Mouse (Mus musculus) thymus, adult 2 months (tissue): ENCODE data around the gene Klk9.

ENCODE experiments used
- CTCF ChIP-seq: fragments of 200-500 bp; IDR thresholded peaks from 2 replicates; pipeline ENCODE4 v1.5.1; 2012; ENCODE audit warnings: mild to moderate bottlenecking, control low read depth, low read length, moderate library complexity, borderline replicate concordance; ENCODE audit not compliant: control insufficient read depth, poor library complexity, insufficient read depth; ENCODE audit errors: extremely low read depth
- POLR2A ChIP-seq: fragments of 200-500 bp; IDR thresholded peaks from 2 replicates; pipeline ENCODE4 v1.6.1; 2012; ENCODE audit warnings: mild to moderate bottlenecking, low read length, control low read depth, moderate library complexity; ENCODE audit not compliant: control insufficient read depth, poor library complexity, insufficient read depth; ENCODE audit errors: extremely low read depth

DNA sequence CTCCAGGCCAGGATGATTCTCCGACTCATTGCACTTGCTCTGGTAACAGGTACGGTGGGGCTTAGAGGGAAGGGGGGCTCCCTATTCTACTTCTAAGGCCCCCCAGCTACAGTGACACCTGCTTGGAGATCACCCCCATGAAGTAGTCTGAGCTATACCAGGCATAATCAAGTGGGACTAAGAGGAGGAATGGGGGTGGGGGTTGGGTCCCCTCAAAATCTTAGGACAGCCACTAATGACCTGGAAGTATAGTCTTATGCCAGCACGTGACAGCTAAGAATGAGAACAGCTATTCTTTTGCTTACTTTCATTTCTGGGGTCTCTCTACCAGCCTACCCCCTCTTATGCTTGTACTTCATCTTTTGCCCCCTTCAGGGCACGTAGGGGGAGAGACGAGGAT, 15.2 kb upstream of the Klk9 start:
- TF ChIP-seq CTCF (no peak), POLR2A (no peak)
